Mouse (Mus musculus): ENCODE data around the gene Ivl. TPM values are rescaled to one million over a fixed set of nuclear protein-coding genes. Genes with fewer than 3 reads are reported as not detected.

The Ivl gene
- total RNA-seq, 2 experiments from 2014 or later, result not detected

Other genes starting within 250 kb of the Ivl start
- gene Sprr2d, start 234.6 kb downstream of the Ivl start, total RNA-seq (2021), result not detected
- gene Sprr2e, start 221.6 kb downstream of the Ivl start, total RNA-seq (2021), result not detected
- gene Sprr2f, start 208.5 kb downstream of the Ivl start, total RNA-seq (2021), result not detected
- gene Sprr2h, start 188.1 kb downstream of the Ivl start, total RNA-seq (2021), result not detected
- gene Sprr2i, start 165.7 kb downstream of the Ivl start, total RNA-seq (2021), result not detected
- not detected for gene Sprr2j-ps, start 155.7 kb downstream of the Ivl start, total RNA-seq (2021)
- gene Gm9774, start 144.3 kb downstream of the Ivl start, total RNA-seq (2021), result 1 to 10 TPM; 2.3 to 2.9 TPM
- gene Sprr2k, start 141.2 kb downstream of the Ivl start, total RNA-seq (2021), result not detected
- gene Sprr1b, start 134.9 kb downstream of the Ivl start, total RNA-seq (2021), result not detected
- not detected for gene Sprr3, start 115.0 kb downstream of the Ivl start, total RNA-seq (2021)
- gene Sprr1a, start 87.8 kb downstream of the Ivl start, total RNA-seq (2021), result not detected
- not detected for gene Sprr4, start 73.2 kb downstream of the Ivl start, total RNA-seq (2021)
- not detected for gene 2310046K23Rik, start 39.2 kb downstream of the Ivl start, total RNA-seq (2021)
- gene Smcp, start 15.3 kb upstream of the Ivl start, total RNA-seq (2021), result not detected
- gene 2210017I01Rik, start 33.8 kb upstream of the Ivl start, total RNA-seq (2021), result not detected
- gene Lce6a, start 47.9 kb upstream of the Ivl start, total RNA-seq (2021), result not detected
- not detected for gene Lce1a1, start 74.6 kb upstream of the Ivl start, total RNA-seq (2021)
- not detected for gene Lce1b, start 83.2 kb upstream of the Ivl start, total RNA-seq (2021)
- gene Lce1a2, start 96.6 kb upstream of the Ivl start, total RNA-seq (2021), result not detected
- not detected for gene Lce1c, start 105.5 kb upstream of the Ivl start, total RNA-seq (2021)
- not detected for gene Lce1d, start 113.5 kb upstream of the Ivl start, total RNA-seq (2021)
- not detected for gene Lce1e, start 135.3 kb upstream of the Ivl start, total RNA-seq (2021)
- gene Lce1f, start 146.6 kb upstream of the Ivl start, total RNA-seq (2021), result not detected
- gene Gm38119, start 165.4 kb upstream of the Ivl start, total RNA-seq (2021), result not detected
- gene Lce1g, start 178.6 kb upstream of the Ivl start, total RNA-seq (2021), result not detected
- gene Lce1h, start 191.3 kb upstream of the Ivl start, total RNA-seq (2021), result not detected
- gene Lce1i, start 205.2 kb upstream of the Ivl start, total RNA-seq (2021), result not detected
- gene Lce1j, start 216.8 kb upstream of the Ivl start, total RNA-seq (2021), result not detected
- not detected for gene Lce1k, start 234.2 kb upstream of the Ivl start, total RNA-seq (2021)